Mouse (Mus musculus): ENCODE measurements around the gene Gpc5.

DNA sequence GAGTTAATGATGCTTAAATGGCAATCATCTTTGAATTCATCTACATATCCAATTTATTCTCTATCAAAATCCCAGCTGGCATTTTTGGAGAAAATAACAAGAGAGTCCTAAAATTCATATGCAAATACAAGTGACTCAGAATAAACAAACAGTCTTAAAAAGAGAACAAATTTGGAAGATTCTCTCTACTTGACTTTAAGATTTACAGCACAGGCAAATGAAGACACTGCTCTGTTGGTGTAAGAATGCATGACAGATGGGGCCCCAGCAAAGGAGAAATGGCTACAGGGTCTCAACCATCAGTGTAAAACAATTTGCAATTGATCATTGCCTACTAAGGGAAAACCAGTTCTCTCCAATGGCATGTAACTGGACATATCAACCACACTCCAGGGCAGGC lies 1451.7 kb downstream of the Gpc5 start:
- no peak for TF ChIP-seq POLR2A (IDR thresholded peaks at IDR 0.05; ENCODE audit: insufficient read depth, low read depth, low read length)
- no peak for TF ChIP-seq CTCF (IDR thresholded peaks at IDR 0.05; ENCODE audit: insufficient read depth, low read depth, low read length)

All from olfactory bulb, adult 2 months (tissue).